Comparison of ENCODE assay signal across 9 mouse cellular contexts in the genomic region with DNA sequence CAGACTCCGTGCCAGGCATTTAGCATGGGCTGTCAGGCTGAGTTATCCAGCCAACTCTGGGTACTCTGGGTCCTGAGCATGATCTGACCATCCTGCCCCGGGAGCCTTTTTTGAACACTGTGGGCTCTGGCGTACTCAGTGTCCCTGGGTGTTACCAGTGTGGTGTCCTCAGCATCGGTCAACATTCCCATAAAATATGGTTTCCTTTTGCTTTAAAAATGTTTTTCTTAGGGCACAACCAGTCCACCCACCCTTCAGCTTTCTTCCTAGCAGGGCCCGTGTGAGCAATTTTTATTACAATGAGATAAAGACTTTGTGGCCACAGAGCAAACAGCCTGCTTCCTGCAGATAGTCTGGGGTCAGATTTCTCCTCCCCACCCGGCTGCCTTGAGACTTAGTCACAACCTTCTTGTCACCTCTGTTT. TPM values are rescaled to one million over a fixed set of nuclear protein-coding genes. Genes with fewer than 3 reads are reported as not detected.
DNase-seq lines count a peak whose midpoint lies in the region; ATAC-seq lines count a peak whose summit lies in the region.
"Had no signal": no experiment of that assay in that cellular context is flagged by ENCODE, and none has a peak within 500 bp of the region (broad histone marks: within the 10 kb centered on the region; RNA-seq: fewer than 3 reads in every experiment).

No protein-coding gene starts in this region.

- H3K4me2 ChIP-seq in intestine, embryonic 16.5 days (ENCODE audit: low read depth, low read length), result no peak overlapping the region
- no peak overlapping the region for H3K4me2 ChIP-seq in lung, embryonic 15.5 days

- H3K9ac ChIP-seq in intestine, embryonic 16.5 days (ENCODE audit: low read depth, low read length), result 0 out of 2 replicates have a peak overlapping the region, but pooled peaks have one; percentile 1
- H3K9ac ChIP-seq in lung, embryonic 15.5 days, result no peak overlapping the region

- peak; percentile 65 for ATAC-seq in intestine, embryonic 16.5 days
- no peak for ATAC-seq in lung, embryonic 15.5 days (ENCODE audit: borderline replicate concordance, extremely low read depth, low FRiP score, low TSS enrichment)
- ATAC-seq in cerebellum, adult (ENCODE audit: insufficient number of reproducible peaks, low FRiP score, low TSS enrichment), result no peak

- H3K4me1 ChIP-seq in intestine, embryonic 16.5 days (ENCODE audit: control insufficient read depth, insufficient read depth, low read length), result peaks cover 22% of the 10 kb centered on the region
- peaks cover 28% of the 10 kb centered on the region for H3K4me1 ChIP-seq in lung, embryonic 15.5 days

- no peaks in the 10 kb centered on the region for H3K27me3 ChIP-seq in intestine, embryonic 16.5 days (replicated peaks; ENCODE audit: control insufficient read depth, insufficient read depth, low read length)
- H3K27me3 ChIP-seq in lung, embryonic 15.5 days, result no peaks in the 10 kb centered on the region

- H3K9me3 ChIP-seq in intestine, embryonic 16.5 days (ENCODE audit: control insufficient read depth, low read length), result no peaks in the 10 kb centered on the region
- no peaks in the 10 kb centered on the region for H3K9me3 ChIP-seq in lung, embryonic 15.5 days

- WGBS in intestine, embryonic 16.5 days, result 32% methylated on average over 6 of the region's 6 CpGs
- 30% methylated on average over 6 of the region's 6 CpGs for WGBS in lung, embryonic 15.5 days

- DNase-seq in heart, adult 18-20 months, result peak; percentile 44 to 76
- no peak for DNase-seq in heart, adult 8-10 months (ENCODE audit: low spot score)
- DNase-seq in Muller cell, postnatal 12 days (ENCODE audit: inconsistent ontology term), result peak; percentile 42
- DNase-seq in MN1 (ENCODE audit: low spot score), result no peak
- DNase-seq in embryo, embryonic 10.5 days (ENCODE audit: low spot score), result no peak
- DNase-seq: cerebellum, adult 2 months had no signal

- H3K27ac ChIP-seq in intestine, embryonic 16.5 days (ENCODE audit: low read length), result peak overlapping the region; percentile 6; the same call in 1 of the 2 replicates
- peak overlapping the region; percentile 55 for H3K27ac ChIP-seq in lung, embryonic 15.5 days

- no peaks in the 10 kb centered on the region for H3K36me3 ChIP-seq in intestine, embryonic 16.5 days (ENCODE audit: control insufficient read depth, insufficient read depth, low read length)
- H3K36me3 ChIP-seq in lung, embryonic 15.5 days, result no peaks in the 10 kb centered on the region

- H3K4me3 ChIP-seq in intestine, embryonic 16.5 days (ENCODE audit: low read length), result no peak overlapping the region
- H3K4me3 ChIP-seq in lung, embryonic 15.5 days, result no peak overlapping the region

RNA-seq across cellular contexts. Expression of gene 6030408B16Rik, which starts 27.6 kb away (rescaled TPM):
- total RNA-seq in heart, adult 18-20 months (2021), result 1 to 10 TPM in 1 of 2 experiments, under 1 TPM in 1; 0.69 to 1.1 TPM
- total RNA-seq in heart, adult 8-10 months (2022), result 1 to 10 TPM in 3 of 4 experiments, under 1 TPM in 1; 0.54 to 2.1 (median 1.1) TPM
- polyA plus RNA-seq in intestine, embryonic 16.5 days (2015; fragmentation: Nextera tagmentation; extraction: Ambion mirVana), result 3.6 and 4.4 TPM in 2 replicates
- polyA plus RNA-seq in lung, embryonic 15.5 days (2015; fragmentation: Nextera tagmentation; extraction: Ambion mirVana), result 48.1 and 50.0 TPM in 2 replicates

RNA-seq across cellular contexts. Expression of gene Atg101, which starts 36.6 kb away (rescaled TPM):
- total RNA-seq in heart, adult 18-20 months (2021), result 10 to 100 TPM; 20.0 to 21.3 TPM
- total RNA-seq in heart, adult 8-10 months (2022), result 10 to 100 TPM; 21.1 to 25.4 (median 21.4) TPM
- 58.3 and 67.1 TPM in 2 replicates for polyA plus RNA-seq in intestine, embryonic 16.5 days (2015; fragmentation: Nextera tagmentation; extraction: Ambion mirVana)
- polyA plus RNA-seq in lung, embryonic 15.5 days (2015; fragmentation: Nextera tagmentation; extraction: Ambion mirVana), result 74.5 and 76.8 TPM in 2 replicates

RNA-seq across cellular contexts. Expression of gene Krt80, which starts 49.3 kb away (rescaled TPM):
- 1 to 10 TPM; 2.0 to 3.2 TPM for total RNA-seq in heart, adult 18-20 months (2021)
- 1 to 10 TPM; 1.5 to 4.7 (median 2.4) TPM for total RNA-seq in heart, adult 8-10 months (2022)
- 1.1 and 1.2 TPM in 2 replicates for polyA plus RNA-seq in intestine, embryonic 16.5 days (2015; fragmentation: Nextera tagmentation; extraction: Ambion mirVana)
- 1.7 and 2.0 TPM in 2 replicates for polyA plus RNA-seq in lung, embryonic 15.5 days (2015; fragmentation: Nextera tagmentation; extraction: Ambion mirVana)

Comparison
In these comparisons a context has a peak if more than half of its experiments do, and no peak if none do; other contexts are left out.
1. DNase-seq: peak in heart, adult 18-20 months (2 of 2) and Muller cell, postnatal 12 days (single experiment); none in heart, adult 8-10 months (single experiment), MN1 (single experiment) and embryo, embryonic 10.5 days (single experiment).